Mouse (Mus musculus) left cerebral cortex, adult 2 months (tissue): Measurements from ENCODE around the gene Abcc9. TPM values are rescaled to one million over a fixed set of nuclear protein-coding genes. Genes with fewer than 3 reads are reported as not detected.

Source experiments
- DNase-seq, 2 experiments: peaks; one replicate each; pipeline ENCODE4 v3.0.0; 2021 to 2022; ENCODE audit warnings: low spot score in 2 of 2, mixed read lengths in 1 of 2; ENCODE audit errors: extremely low spot score in 1 of 2
- H3K27ac ChIP-seq: fragments of 200-600 bp; 2 replicates; pipeline ENCODE4 v1.8.1; 2022
- H3K4me3 ChIP-seq: fragments of 200-600 bp; 2 replicates; pipeline ENCODE4 v1.8.1; 2022
- CTCF ChIP-seq: fragments of 200-600 bp; IDR thresholded peaks from 2 replicates; pipeline ENCODE4 v1.8.1; 2022; ENCODE audit warnings: antibody characterized with exemption, mild to moderate bottlenecking, moderate library complexity
- intact Hi-C: fragments of 180-260 bp; cut with DNase I; formaldehyde crosslinking; loops from one replicate; pipeline ENCODE4 v1.15.1; 2025
- long read RNA-seq, 2 experiments: library from polyadenylated mRNA; stranded (forward); transcript quantifications; one replicate each; pipeline ENCODE4 v2.0.0; 2021; ENCODE audit warnings: borderline mapping rate in 2 of 2
- total RNA-seq, 2 experiments: library from RNA; stranded (reverse); gene quantifications; 2 replicates each; pipeline ENCODE4 v1.2.3; 2021

Abcc9 gene
- total RNA-seq: 1 to 10 TPM; 4.0 to 4.7 TPM
- long read RNA-seq, experiment 1, partial matches to known transcripts: 0 of 5 reads
- long read RNA-seq, experiment 1, other reads (novel, unspliced or antisense): 5 of 5 reads
- long read RNA-seq, experiment 2, full-length matches to known transcripts: 4 of 6 reads
- long read RNA-seq, experiment 2, partial matches to known transcripts: 0 of 6 reads
- long read RNA-seq, experiment 2, other reads (novel, unspliced or antisense): 2 of 6 reads

DNA sequence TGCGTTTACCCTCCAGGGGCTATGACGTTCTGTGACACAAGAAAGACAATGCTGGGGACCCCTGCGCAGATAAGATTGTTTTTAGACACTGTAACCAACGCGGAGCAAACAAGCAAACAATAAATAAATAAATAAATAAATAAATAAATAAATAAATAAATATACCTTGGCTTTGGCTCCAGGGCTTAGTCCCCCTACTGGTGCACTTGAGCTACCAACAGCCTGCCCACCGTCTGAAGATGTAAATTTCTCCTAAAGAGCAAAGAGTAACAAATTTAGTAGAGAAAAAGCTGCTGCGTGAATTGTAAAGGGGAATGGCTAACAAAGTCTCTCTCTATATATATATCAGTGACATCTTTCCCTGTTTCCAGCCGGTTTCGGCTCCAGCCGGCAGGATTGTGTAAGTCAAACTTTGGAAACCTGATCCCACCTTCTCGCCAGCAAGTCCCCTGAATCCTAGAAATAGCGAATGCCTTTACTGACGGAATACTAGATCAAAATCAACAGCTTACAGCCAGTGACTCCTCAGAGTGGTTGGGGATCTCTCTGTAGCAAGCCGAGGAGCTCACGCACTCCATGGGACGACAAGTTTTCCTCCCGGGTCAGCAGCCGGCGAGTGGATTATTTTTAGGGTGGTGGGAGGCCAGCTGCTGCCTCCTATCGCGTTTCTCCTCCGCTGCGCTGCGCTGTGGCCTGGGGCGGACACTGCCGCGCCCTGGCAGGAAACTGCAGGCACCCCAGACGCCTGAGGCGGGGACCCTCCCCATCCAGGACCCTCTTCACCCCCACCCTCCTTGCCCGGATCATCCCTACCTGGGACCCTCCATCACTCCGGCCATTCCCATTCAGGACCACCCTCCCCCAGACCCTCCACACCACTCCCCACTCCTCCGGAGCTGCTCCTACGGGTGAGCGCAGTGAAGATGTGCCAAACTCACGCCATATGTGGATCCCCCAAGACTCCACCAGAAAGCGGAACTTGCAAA lies at the start of gene Abcc9:
TSS of gene Abcc9 (minus strand) at position 664 of the 986 bp plus-strand sequence.
- DNase-seq: no peak
- intact Hi-C loops: no loop called here
- TF ChIP-seq CTCF: peak; percentile 12
- no peak within 1 kb of the TSS for H3K27ac ChIP-seq
- peak within 1 kb of the TSS; percentile 31 for H3K4me3 ChIP-seq

DNA sequence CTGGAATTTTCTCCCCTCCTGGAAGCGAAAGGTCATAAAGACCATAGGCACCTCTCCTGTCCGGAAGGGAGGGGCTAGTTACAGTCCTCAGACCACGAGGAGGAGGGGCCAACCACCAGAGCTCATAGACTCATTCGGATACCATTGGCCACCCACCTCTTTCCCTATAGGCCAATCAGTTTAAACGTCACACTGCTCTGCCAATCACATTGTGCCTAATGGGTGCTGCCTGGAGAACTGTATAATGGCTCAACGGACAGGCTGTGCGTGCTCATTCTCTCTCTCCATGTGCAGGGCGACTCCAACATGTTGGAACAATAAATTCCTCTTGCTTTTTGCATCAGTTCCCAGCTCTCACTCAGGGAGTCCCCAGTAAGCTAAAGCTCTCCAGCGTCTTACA lies 49.2 kb upstream of the Abcc9 start:
- H3K4me3 ChIP-seq: no peak overlapping the region
- intact Hi-C loops: no loop called here
- no peak overlapping the region for H3K27ac ChIP-seq
- DNase-seq: no peak
- no peak for TF ChIP-seq CTCF

DNA sequence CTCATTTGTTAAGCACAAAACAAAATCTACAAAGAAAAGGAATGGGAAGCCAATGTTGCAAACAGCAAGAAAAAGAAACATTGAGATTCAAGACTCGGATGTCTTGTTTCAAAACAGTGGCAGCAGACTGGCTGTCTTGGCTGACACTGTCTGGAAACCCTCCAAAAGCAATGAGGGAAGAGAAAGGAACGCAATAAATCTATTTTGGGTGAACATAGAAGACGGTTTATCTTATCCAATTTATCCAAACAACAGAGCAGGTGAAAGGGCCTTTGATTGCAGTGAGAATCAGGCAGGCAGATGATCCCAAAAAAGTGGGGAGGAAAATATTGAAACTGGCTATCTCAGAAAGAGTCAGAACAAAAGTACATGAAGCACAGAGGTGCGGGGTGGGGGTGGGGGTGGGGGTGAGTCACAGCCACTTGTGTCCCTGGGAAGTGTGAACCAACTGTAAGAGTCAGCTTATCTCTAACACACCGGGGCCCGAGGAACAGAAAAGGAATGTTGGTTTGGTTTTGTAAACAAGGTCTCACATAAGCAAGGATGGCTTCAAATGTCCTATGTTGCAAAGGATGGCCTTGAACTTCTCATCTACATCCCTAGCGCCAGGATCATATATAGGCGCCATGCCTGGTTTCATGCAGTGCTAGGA lies 46.1 kb upstream of the Abcc9 start:
- no peak for DNase-seq
- no peak overlapping the region for H3K27ac ChIP-seq
- no peak for TF ChIP-seq CTCF
- intact Hi-C loops: loop anchor here (10.0 kb wide), 1 partner anchor 403 kb away; the partner anchor contains the start of gene Pyroxd1
- no peak overlapping the region for H3K4me3 ChIP-seq

DNA sequence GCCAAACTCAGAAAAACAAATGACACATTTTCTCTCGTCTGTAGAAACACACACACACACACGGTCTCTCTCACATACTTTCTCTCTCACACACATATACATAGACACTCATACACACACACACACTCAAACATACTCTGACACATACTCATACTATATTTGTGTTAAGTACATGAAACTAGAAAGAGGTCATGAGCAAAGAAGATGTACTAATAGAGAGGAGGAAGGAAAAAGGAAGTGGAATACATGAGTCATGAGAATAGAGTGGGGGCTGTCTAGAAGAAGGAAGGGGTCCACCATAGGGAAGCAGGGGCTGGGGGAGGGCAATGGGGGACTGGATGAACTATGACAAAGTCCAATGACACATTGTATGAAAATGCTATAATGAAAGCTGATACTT lies 45.0 kb upstream of the Abcc9 start:
- TF ChIP-seq CTCF: no peak
- DNase-seq: no peak
- intact Hi-C loops: loop anchor here (10.0 kb wide), 1 partner anchor 402 kb away; the partner anchor contains the start of gene Pyroxd1
- Histone ChIP-seq H3K27ac (no peak overlapping the region), H3K4me3 (no peak overlapping the region)

DNA sequence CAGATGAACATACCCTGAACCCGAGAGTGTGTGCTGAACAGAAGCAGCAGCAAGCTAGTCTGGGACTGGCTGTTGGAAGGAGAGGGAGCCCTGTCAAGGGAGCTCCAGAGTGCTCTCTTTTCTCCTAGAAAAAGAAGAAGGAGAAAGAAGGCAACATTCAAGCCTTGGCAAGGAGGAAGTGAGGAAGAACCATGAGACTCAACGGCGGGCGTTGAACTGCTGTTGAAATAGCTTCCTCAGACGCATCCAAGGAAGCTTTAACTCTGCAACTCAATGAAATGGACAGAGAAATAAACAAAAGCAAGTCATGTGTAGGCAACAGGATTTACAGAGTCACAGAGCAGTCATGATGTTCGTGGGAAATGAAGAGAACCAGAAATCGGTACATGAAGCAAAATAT lies 44.6 kb upstream of the Abcc9 start:
- Histone ChIP-seq H3K4me3 (no peak overlapping the region), H3K27ac (no peak overlapping the region)
- DNase-seq: no peak
- TF ChIP-seq CTCF: no peak
- intact Hi-C loops: loop anchor here (10.0 kb wide), 1 partner anchor 402 kb away; the partner anchor contains the start of gene Pyroxd1

DNA sequence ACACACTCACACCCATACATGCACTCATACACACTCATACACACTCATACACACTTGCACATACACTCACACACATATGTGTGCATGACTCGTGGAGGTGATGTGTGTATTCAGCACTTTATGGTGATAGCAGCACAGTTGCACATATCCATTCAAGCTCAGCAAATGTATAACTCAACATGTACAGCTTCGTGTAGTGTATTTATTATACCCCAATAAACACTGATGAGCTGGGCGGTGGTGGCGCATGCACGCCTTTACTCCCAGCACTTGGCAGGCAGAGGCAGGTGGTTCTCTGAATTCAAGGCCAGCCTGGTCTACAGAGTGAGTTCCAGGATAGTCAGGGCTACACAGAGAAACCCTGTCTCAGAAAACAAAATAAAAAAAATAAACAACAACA lies 43.4 kb upstream of the Abcc9 start:
- DNase-seq: no peak
- Histone ChIP-seq H3K4me3 (no peak overlapping the region), H3K27ac (no peak overlapping the region)
- intact Hi-C loops: loop anchor here (10.0 kb wide), 1 partner anchor 401 kb away; the partner anchor contains the start of gene Pyroxd1
- no peak for TF ChIP-seq CTCF

DNA sequence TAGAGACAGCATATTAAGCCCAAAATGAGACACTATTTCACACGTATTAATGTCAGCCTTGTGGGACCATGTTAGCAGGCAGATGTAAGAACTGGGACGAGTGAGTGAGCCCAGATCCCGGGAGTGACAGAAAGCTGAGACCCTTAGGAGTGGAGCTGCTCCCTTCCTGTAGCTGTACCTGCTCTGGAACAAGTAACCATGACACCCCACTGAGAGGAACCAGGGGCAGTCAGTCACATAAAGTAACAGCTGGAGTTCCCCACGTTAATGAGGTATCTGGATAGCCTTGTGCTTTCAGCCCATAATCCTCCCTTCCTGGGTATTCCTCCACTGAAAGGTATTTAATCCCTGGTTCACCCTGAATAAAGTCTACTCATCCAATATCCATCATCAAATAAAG lies 41.1 kb upstream of the Abcc9 start:
- Histone ChIP-seq H3K4me3 (no peak overlapping the region), H3K27ac (no peak overlapping the region)
- TF ChIP-seq CTCF: no peak
- intact Hi-C loops: loop anchor here (10.0 kb wide), 1 partner anchor 398 kb away; the partner anchor contains the start of gene Pyroxd1
- no peak for DNase-seq

DNA sequence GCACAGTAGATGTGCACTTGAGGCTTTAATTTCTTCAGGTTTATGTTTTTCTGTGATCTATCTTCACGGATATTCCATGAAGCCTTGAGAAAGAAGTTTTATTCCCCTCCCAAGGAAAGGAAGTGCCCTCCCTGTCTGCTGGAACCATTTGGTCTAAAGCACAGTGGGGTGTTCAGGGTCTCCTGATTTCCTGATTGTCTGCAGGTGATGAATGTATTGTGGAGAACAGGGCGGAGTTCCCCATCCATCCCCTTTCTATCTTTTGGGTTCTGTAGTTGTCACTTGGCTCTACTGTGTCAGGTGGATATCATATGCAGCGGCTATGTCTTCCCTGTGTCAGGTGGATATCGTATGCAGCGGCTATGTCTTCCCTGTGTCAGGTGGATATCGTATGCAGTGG lies 39.6 kb upstream of the Abcc9 start:
- intact Hi-C loops: loop anchor here (10.0 kb wide), 1 partner anchor 397 kb away; the partner anchor contains the start of gene Pyroxd1
- DNase-seq: no peak
- H3K4me3 ChIP-seq: no peak overlapping the region
- no peak for TF ChIP-seq CTCF
- H3K27ac ChIP-seq: no peak overlapping the region

DNA sequence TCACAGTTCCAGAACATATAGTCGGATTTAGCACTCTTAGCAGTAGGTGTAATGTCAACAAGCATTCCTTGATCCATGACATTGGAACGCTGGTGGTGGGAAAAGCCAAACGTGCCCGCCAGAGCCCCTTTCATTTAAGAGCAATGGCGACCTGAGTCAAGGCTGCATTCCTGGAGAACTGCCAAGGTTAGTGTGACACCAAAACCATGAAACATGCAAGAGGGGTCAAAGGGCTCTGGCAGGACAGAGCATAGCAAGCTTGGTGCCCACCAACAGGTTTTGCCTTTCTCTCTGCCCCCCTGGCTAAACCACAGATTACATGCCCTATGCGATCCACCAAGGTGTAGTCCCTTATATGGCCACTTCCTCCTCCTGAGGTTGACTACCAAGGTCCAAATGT lies 36.5 kb upstream of the Abcc9 start:
- Histone ChIP-seq H3K27ac (no peak overlapping the region), H3K4me3 (no peak overlapping the region)
- intact Hi-C loops: no loop called here
- TF ChIP-seq CTCF: no peak
- no peak for DNase-seq

DNA sequence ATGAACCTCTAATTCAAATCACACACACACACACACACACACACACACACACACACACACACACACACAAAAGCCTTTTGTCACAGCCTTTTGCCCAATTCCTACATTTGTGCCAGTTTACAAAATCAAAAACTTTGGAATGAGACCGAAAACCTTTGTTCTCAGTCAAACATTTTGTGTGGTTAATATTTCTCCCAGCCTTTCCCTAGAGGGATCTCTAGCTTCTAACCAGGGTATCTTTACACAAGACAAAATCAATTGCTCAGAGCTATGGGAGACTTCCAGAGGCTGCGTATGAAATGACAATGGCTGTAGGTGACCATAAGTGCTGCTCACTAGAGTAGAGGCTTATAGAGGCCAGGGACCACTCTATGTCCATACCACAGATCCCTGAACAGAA lies 36.1 kb upstream of the Abcc9 start:
- TF ChIP-seq CTCF: no peak
- intact Hi-C loops: no loop called here
- Histone ChIP-seq H3K4me3 (no peak overlapping the region), H3K27ac (no peak overlapping the region)
- DNase-seq: no peak

DNA sequence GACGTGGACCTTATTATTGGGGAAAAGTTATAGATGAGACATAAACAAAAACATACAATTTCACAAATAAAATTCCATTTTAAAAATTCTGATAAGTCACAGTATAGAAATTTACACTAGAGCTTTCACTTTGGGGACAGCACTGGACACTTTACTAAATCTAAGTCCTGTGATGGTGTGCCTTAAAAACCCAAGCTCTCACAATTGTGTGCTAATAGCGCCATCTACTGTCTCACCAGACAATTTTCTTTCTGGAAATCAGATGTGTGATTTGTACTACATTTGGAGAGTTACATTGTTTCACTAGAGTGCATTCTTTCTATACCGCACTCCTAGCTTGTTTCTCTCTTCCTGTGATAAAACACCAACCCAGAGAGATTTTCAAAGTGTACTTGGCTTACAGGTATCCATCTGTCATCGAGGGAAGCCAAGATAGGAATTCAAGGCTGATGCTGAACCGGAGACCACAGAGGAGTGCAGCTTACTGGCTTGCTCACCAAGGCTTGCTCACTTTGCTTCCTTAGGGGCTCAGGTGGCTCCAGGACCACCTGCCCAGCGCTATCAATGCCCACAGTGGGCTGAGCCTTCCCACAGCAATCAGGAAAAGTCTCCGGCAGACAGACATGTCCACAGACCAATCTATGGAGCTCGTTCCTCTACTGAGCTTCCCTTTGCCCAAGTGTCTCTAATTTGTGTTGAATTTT lies 33.3 kb upstream of the Abcc9 start:
- intact Hi-C loops: loop anchor here (1.0 kb wide), 1 partner anchor 210 kb away; no protein-coding TSS in a partner anchor
- no peak for DNase-seq
- TF ChIP-seq CTCF: peak; percentile 89
- Histone ChIP-seq H3K4me3 (no peak overlapping the region), H3K27ac (no peak overlapping the region)
